Mouse (Mus musculus): ENCODE results near the gene Pald1. TPM values are rescaled to one million over a fixed set of nuclear protein-coding genes. Genes with fewer than 3 reads are reported as not detected.

Gene Pald1
- polyA plus RNA-seq, 1 experiment from 2014 or later = 26.4 TPM

GRCm38 (mm10) chr10:61327545-61327944 lies 55.8 kb downstream of the Pald1 start:
- ATAC-seq (ENCODE audit: insufficient read depth, low FRiP score, low TSS enrichment) (no peak), DNase-seq (ENCODE audit: low spot score) (no peak)
- Histone ChIP-seq H3K4me1 (ENCODE audit: control insufficient read depth, insufficient read depth, low read length) (no peaks in the 10 kb centered on the region), H3K9ac (ENCODE audit: low read length) (no peak overlapping the region), H3K36me3 (ENCODE audit: control insufficient read depth, insufficient read depth, low read length) (no peaks in the 10 kb centered on the region; the same call in 1 of the 2 replicates), H3K4me3 (ENCODE audit: low read depth, low read length) (no peak overlapping the region), H3K27me3 (ENCODE audit: control insufficient read depth, insufficient read depth, low read length) (no peaks in the 10 kb centered on the region), H3K9me3 (ENCODE audit: control insufficient read depth, low read length) (no peaks in the 10 kb centered on the region), H3K27ac (ENCODE audit: low read depth, low read length) (no peak overlapping the region), H3K4me2 (ENCODE audit: low read depth) (no peak overlapping the region)
- 85% methylated on average over 10 of the region's 10 CpGs for WGBS

GRCm38 (mm10) chr10:61325782-61326328 lies 57.5 kb downstream of the Pald1 start:
- Histone ChIP-seq H3K9ac (ENCODE audit: low read length) (no peak overlapping the region), H3K9me3 (ENCODE audit: control insufficient read depth, low read length) (no peaks in the 10 kb centered on the region), H3K4me2 (ENCODE audit: low read depth) (no peak overlapping the region), H3K27me3 (ENCODE audit: control insufficient read depth, insufficient read depth, low read length) (no peaks in the 10 kb centered on the region), H3K27ac (ENCODE audit: low read depth, low read length) (no peak overlapping the region), H3K4me3 (ENCODE audit: low read depth, low read length) (no peak overlapping the region), H3K36me3 (ENCODE audit: control insufficient read depth, insufficient read depth, low read length) (no peaks in the 10 kb centered on the region; the same call in 1 of the 2 replicates), H3K4me1 (ENCODE audit: control insufficient read depth, insufficient read depth, low read length) (no peaks in the 10 kb centered on the region)
- WGBS = 69% methylated on average over 9 of the region's 9 CpGs
- ATAC-seq (ENCODE audit: insufficient read depth, low FRiP score, low TSS enrichment) = no peak
- DNase-seq (ENCODE audit: low spot score) = no peak

DNA sequence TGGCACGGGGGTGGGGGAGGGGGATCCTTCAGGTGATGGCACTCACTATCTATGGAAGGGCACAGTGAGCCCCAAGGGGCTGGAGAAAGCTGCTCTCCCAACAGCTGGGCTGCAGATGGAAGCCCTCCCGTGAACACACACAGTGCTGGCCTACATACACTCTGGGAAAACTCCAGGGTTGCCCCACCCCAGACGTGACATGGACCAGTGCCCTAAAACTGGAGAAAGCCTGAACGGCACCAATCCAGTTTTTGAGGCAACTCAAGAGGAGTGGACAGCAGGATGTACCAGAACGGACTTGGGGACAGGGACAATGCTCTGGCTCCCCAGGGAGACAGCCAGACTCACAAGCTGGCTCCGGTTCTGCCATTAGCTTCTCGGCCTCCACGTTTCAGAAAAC lies 58.6 kb downstream of the Pald1 start:
- no peaks in the 10 kb centered on the region for H3K4me1 ChIP-seq (ENCODE audit: control insufficient read depth, insufficient read depth, low read length)
- no peak overlapping the region for H3K27ac ChIP-seq (ENCODE audit: low read depth, low read length)
- H3K4me3 ChIP-seq (ENCODE audit: low read depth, low read length) = no peak overlapping the region
- H3K36me3 ChIP-seq (ENCODE audit: control insufficient read depth, insufficient read depth, low read length) = no peaks in the 10 kb centered on the region; the same call in 1 of the 2 replicates
- no peak overlapping the region for H3K4me2 ChIP-seq (ENCODE audit: low read depth)
- no peaks in the 10 kb centered on the region for H3K9me3 ChIP-seq (ENCODE audit: control insufficient read depth, low read length)
- DNase-seq (ENCODE audit: low spot score) (no peak), ATAC-seq (ENCODE audit: insufficient read depth, low FRiP score, low TSS enrichment) (no peak)
- 73% methylated on average over 8 of the region's 8 CpGs for WGBS
- H3K9ac ChIP-seq (ENCODE audit: low read length) = no peak overlapping the region
- H3K27me3 ChIP-seq (ENCODE audit: control insufficient read depth, insufficient read depth, low read length) = no peaks in the 10 kb centered on the region

DNA sequence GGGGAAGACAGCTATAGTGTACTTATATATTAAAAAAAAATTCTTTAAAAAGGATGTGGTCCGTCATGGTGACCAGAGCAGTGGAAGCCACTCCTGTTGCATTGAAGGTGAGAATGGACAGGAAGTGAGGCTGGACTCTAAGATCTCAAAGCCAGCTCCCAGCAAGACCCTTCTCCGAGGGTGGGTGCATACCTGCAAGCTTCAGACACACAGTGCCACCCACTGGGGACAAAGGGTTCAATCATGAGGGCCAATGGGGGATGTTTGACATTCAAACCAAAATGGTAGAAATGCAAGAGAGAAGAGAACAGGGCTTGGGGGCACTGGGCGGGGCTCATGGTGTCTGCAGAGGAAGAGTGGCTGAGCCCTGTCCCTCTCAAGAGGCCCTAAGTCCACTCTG lies 64.8 kb downstream of the Pald1 start:
- Histone ChIP-seq H3K4me2 (ENCODE audit: low read depth) (no peak overlapping the region), H3K9me3 (ENCODE audit: control insufficient read depth, low read length) (no peaks in the 10 kb centered on the region), H3K27ac (ENCODE audit: low read depth, low read length) (no peak overlapping the region), H3K9ac (ENCODE audit: low read length) (no peak overlapping the region), H3K4me3 (ENCODE audit: low read depth, low read length) (no peak overlapping the region), H3K27me3 (ENCODE audit: control insufficient read depth, insufficient read depth, low read length) (no peaks in the 10 kb centered on the region), H3K4me1 (ENCODE audit: control insufficient read depth, insufficient read depth, low read length) (no peaks in the 10 kb centered on the region), H3K36me3 (ENCODE audit: control insufficient read depth, insufficient read depth, low read length) (no peaks in the 10 kb centered on the region; the same call in 1 of the 2 replicates)
- WGBS = 91% methylated on average over 3 of the region's 3 CpGs
- ATAC-seq (ENCODE audit: insufficient read depth, low FRiP score, low TSS enrichment) (no peak), DNase-seq (ENCODE audit: low spot score) (no peak)

DNA sequence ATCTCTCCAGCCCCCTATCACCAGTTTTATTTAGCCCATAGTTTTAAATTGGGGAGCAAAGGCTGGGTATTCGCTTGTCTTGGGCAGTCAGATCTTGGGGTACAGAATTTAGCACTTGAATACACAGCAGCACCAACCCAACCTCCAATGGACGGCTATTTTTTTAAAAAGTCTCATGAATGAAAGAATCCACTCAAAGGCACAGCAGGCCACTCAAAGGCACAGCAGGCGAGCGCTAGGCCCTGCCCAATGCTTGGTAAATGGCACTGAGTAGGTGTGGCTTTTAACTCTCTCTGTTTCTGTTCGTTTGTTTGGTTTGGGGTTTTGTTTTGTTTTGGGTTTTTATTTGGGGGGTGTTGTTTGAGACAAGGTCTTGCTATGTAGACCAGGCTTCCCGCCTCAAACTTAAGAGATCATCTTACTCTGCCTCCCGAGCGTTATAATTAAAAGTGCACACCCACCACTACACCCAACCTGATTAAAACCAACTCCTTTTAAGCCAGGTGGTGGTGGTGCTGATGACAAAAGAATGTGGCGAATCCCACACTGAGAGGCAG lies 67.9 kb downstream of the Pald1 start:
- no peaks in the 10 kb centered on the region for H3K4me1 ChIP-seq (ENCODE audit: control insufficient read depth, insufficient read depth, low read length)
- no peaks in the 10 kb centered on the region; the same call in 1 of the 2 replicates for H3K36me3 ChIP-seq (ENCODE audit: control insufficient read depth, insufficient read depth, low read length)
- no peak overlapping the region for H3K4me3 ChIP-seq (ENCODE audit: low read depth, low read length)
- no peak overlapping the region for H3K27ac ChIP-seq (ENCODE audit: low read depth, low read length)
- H3K4me2 ChIP-seq (ENCODE audit: low read depth) = no peak overlapping the region
- ATAC-seq (ENCODE audit: insufficient read depth, low FRiP score, low TSS enrichment) (no peak), DNase-seq (ENCODE audit: low spot score) (no peak)
- H3K9me3 ChIP-seq (ENCODE audit: control insufficient read depth, low read length) = no peaks in the 10 kb centered on the region
- WGBS = 22% methylated on average over 9 of the region's 9 CpGs
- H3K9ac ChIP-seq (ENCODE audit: low read length) = no peak overlapping the region
- H3K27me3 ChIP-seq (ENCODE audit: control insufficient read depth, insufficient read depth, low read length) = no peaks in the 10 kb centered on the region

DNA sequence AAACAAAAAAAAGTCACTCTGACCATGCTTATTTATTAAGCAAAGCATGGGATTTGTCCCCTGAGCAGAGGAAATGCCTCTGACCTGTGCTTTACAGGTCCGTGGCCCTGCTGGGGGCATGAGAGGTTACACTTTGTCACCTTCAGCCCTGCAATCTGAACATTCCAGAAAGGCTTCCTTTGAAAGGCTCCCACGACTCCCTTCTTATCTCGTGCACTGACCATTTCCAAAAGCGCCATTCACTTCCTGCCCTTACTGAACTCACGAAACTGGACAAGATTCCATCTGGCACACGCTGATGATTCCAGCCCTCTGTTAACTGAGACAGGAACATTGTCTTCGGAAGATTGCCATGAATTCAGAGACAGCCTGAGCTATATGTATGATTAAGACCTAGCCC lies 69.6 kb downstream of the Pald1 start:
- Histone ChIP-seq H3K27me3 (ENCODE audit: control insufficient read depth, insufficient read depth, low read length) (no peaks in the 10 kb centered on the region), H3K9me3 (ENCODE audit: control insufficient read depth, low read length) (no peaks in the 10 kb centered on the region), H3K4me1 (ENCODE audit: control insufficient read depth, insufficient read depth, low read length) (no peaks in the 10 kb centered on the region), H3K27ac (ENCODE audit: low read depth, low read length) (no peak overlapping the region), H3K4me3 (ENCODE audit: low read depth, low read length) (no peak overlapping the region), H3K4me2 (ENCODE audit: low read depth) (no peak overlapping the region), H3K36me3 (ENCODE audit: control insufficient read depth, insufficient read depth, low read length) (no peaks in the 10 kb centered on the region), H3K9ac (ENCODE audit: low read length) (no peak overlapping the region)
- no peak for ATAC-seq (ENCODE audit: insufficient read depth, low FRiP score, low TSS enrichment)
- WGBS = 76% methylated on average over 7 of the region's 7 CpGs
- DNase-seq (ENCODE audit: low spot score) = no peak

DNA sequence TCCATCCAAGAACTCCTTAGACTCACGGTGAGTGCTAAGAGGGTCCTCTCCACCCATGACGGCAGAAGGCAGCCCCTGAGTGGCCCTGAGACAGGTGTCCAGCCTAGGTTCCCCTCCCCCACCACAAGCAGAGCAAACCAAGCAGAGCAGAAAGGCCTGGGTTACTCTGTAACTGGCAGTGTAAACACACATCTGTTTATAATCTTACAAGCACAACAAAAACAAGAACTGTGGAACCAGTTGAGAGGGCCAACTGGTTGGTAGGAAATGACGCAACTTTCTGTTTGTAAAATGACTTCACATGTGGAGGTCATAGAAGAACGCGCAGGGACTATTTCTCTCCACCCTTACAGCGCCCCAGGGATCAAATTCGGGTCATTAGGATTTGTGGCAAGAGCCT lies 70.6 kb downstream of the Pald1 start:
- H3K27ac ChIP-seq (ENCODE audit: low read depth, low read length) = no peak overlapping the region
- WGBS = 41% methylated on average over 7 of the region's 7 CpGs
- no peaks in the 10 kb centered on the region for H3K36me3 ChIP-seq (ENCODE audit: control insufficient read depth, insufficient read depth, low read length)
- H3K4me1 ChIP-seq (ENCODE audit: control insufficient read depth, insufficient read depth, low read length) = no peaks in the 10 kb centered on the region
- H3K9ac ChIP-seq (ENCODE audit: low read length) = no peak overlapping the region
- no peaks in the 10 kb centered on the region for H3K9me3 ChIP-seq (ENCODE audit: control insufficient read depth, low read length)
- H3K4me3 ChIP-seq (ENCODE audit: low read depth, low read length) = no peak overlapping the region
- DNase-seq (ENCODE audit: low spot score) (no peak), ATAC-seq (ENCODE audit: insufficient read depth, low FRiP score, low TSS enrichment) (no peak)
- no peak overlapping the region for H3K4me2 ChIP-seq (ENCODE audit: low read depth)
- no peaks in the 10 kb centered on the region for H3K27me3 ChIP-seq (ENCODE audit: control insufficient read depth, insufficient read depth, low read length)

DNA sequence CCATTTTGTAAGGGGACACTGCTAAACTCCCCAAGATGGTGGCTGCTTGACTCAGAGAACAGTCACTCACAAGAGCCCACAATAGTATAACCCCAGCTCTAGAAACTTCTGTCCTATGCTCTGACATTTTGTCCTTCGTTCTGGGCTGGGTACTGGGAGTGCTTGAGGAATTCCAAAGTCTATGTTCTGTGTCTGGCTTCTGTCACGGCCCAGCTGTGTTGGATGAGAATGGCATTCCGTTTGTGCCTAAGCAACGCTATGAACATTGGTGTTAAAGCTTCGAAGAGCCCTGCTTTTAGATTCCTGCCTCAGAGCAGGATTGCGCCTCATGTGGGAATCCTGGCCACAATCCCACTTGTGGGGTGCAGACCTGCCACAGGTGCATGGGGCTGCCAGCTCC lies 71.2 kb downstream of the Pald1 start:
- H3K9me3 ChIP-seq (ENCODE audit: control insufficient read depth, low read length) = no peaks in the 10 kb centered on the region
- H3K9ac ChIP-seq (ENCODE audit: low read length) = no peak overlapping the region
- no peaks in the 10 kb centered on the region for H3K27me3 ChIP-seq (ENCODE audit: control insufficient read depth, insufficient read depth, low read length)
- H3K36me3 ChIP-seq (ENCODE audit: control insufficient read depth, insufficient read depth, low read length) = no peaks in the 10 kb centered on the region
- ATAC-seq (ENCODE audit: insufficient read depth, low FRiP score, low TSS enrichment) (no peak), DNase-seq (ENCODE audit: low spot score) (no peak)
- WGBS = 85% methylated on average over 6 of the region's 6 CpGs
- H3K4me1 ChIP-seq (ENCODE audit: control insufficient read depth, insufficient read depth, low read length) = no peaks in the 10 kb centered on the region
- H3K27ac ChIP-seq (ENCODE audit: low read depth, low read length) = no peak overlapping the region
- H3K4me2 ChIP-seq (ENCODE audit: low read depth) = no peak overlapping the region
- no peak overlapping the region for H3K4me3 ChIP-seq (ENCODE audit: low read depth, low read length)

DNA sequence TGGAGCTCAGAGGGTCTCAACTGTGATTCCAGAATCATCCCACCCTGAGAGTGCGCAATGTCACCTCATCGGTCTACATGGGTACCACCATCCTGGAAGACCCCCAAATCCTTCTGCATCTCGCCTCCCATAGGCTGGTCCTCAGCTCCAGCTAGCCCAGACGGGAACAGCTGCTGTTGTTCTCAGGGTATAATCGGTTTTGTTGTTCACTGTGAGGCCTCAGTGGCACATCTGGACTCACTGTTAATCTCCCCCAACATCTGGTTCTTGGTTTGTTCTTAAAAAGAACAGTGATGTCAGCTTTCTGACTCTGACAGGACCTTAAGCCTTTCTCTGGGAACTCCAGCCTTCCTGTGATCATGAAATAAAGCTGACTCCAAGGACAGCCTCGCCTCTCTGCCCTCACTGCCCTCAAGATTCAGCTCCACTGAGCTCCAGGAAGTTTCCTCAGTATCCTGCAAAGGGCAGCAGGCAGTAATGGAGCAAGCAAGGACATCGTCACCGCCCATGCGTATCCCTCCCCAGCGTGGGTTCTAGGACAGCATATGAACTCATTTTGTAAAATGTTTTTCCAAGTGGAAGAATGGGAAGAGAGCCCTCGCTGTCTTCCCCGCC lies 74.5 kb downstream of the Pald1 start:
- ATAC-seq (ENCODE audit: insufficient read depth, low FRiP score, low TSS enrichment) = no peak
- WGBS = 65% methylated on average over 12 of the region's 12 CpGs
- no peak for DNase-seq (ENCODE audit: low spot score)
- Histone ChIP-seq H3K4me3 (ENCODE audit: low read depth, low read length) (no peak overlapping the region), H3K4me1 (ENCODE audit: control insufficient read depth, insufficient read depth, low read length) (no peaks in the 10 kb centered on the region), H3K9ac (ENCODE audit: low read length) (no peak overlapping the region), H3K9me3 (ENCODE audit: control insufficient read depth, low read length) (no peaks in the 10 kb centered on the region), H3K27me3 (ENCODE audit: control insufficient read depth, insufficient read depth, low read length) (no peaks in the 10 kb centered on the region), H3K36me3 (ENCODE audit: control insufficient read depth, insufficient read depth, low read length) (no peaks in the 10 kb centered on the region), H3K27ac (ENCODE audit: low read depth, low read length) (no peak overlapping the region), H3K4me2 (ENCODE audit: low read depth) (no peak overlapping the region)

All from neural tube, embryonic 11.5 days (tissue).